Mouse (Mus musculus) CD4-positive, CD25-positive, alpha-beta regulatory T cell, adult 4 months (primary cell): Measurements from ENCODE around the gene Fn1. TPM values are rescaled to one million over a fixed set of nuclear protein-coding genes. Genes with fewer than 3 reads are reported as not detected.

Experiments
- ATAC-seq: one replicate; pipeline ENCODE4 v1.8.0; 2017
- polyA plus RNA-seq, 2 experiments: library from polyadenylated mRNA; unstranded; fragments of 100-300 nt; shearing (Covaris generic); gene quantifications; one replicate each; pipeline ENCODE4 v1.2.1; 2017

Fn1 gene
- polyA plus RNA-seq, 2 experiments from 2014 or later: 0.22 to 0.37 TPM

GRCm38 (mm10) chr1:71648166-71648565 lies 4.8 kb downstream of the Fn1 start:
- no peak for ATAC-seq

- no peak for ATAC-seq
Measured at GRCm38 (mm10) chr1:71646774-71647173, 6.2 kb downstream of the Fn1 start.

- ATAC-seq: no peak
Measured at GRCm38 (mm10) chr1:71645999-71646398, 7.0 kb downstream of the Fn1 start.

- ATAC-seq: no peak
Measured at GRCm38 (mm10) chr1:71645466-71645865, 7.5 kb downstream of the Fn1 start.

GRCm38 (mm10) chr1:71642794-71643193 lies 10.2 kb downstream of the Fn1 start:
- no peak for ATAC-seq

- ATAC-seq: no peak
Measured at GRCm38 (mm10) chr1:71641206-71641605, 11.8 kb downstream of the Fn1 start.

- ATAC-seq: no peak
Measured at GRCm38 (mm10) chr1:71640157-71640556, 12.8 kb downstream of the Fn1 start.

GRCm38 (mm10) chr1:71636665-71637064 lies 16.3 kb downstream of the Fn1 start:
- no peak for ATAC-seq

- no peak for ATAC-seq
Measured at GRCm38 (mm10) chr1:71636116-71636515, 16.9 kb downstream of the Fn1 start.

- ATAC-seq: no peak
Measured at GRCm38 (mm10) chr1:71635101-71636014, 17.6 kb downstream of the Fn1 start.

- ATAC-seq: no peak
Measured at GRCm38 (mm10) chr1:71634471-71634981, 18.5 kb downstream of the Fn1 start.

GRCm38 (mm10) chr1:71632387-71632786 lies 20.6 kb downstream of the Fn1 start:
- ATAC-seq: no peak

- ATAC-seq: no peak
Measured at GRCm38 (mm10) chr1:71631811-71632210, 21.2 kb downstream of the Fn1 start.

GRCm38 (mm10) chr1:71630243-71630642 lies 22.8 kb downstream of the Fn1 start:
- no peak for ATAC-seq

- ATAC-seq: no peak
Measured at GRCm38 (mm10) chr1:71623625-71624024, 29.4 kb downstream of the Fn1 start.

- ATAC-seq: no peak
Measured at GRCm38 (mm10) chr1:71621526-71621925, 31.5 kb downstream of the Fn1 start.

- ATAC-seq: no peak
Measured at GRCm38 (mm10) chr1:71614545-71615246, 38.3 kb downstream of the Fn1 start.

- no peak for ATAC-seq
Measured at GRCm38 (mm10) chr1:71612256-71612655, 40.7 kb downstream of the Fn1 start.

- ATAC-seq: no peak
Measured at GRCm38 (mm10) chr1:71609916-71610315, 43.1 kb downstream of the Fn1 start.

GRCm38 (mm10) chr1:71609057-71609775 lies 43.8 kb downstream of the Fn1 start:
- no peak for ATAC-seq

- no peak for ATAC-seq
Measured at GRCm38 (mm10) chr1:71606600-71607325, 46.2 kb downstream of the Fn1 start.

GRCm38 (mm10) chr1:71605751-71606150 lies 47.2 kb downstream of the Fn1 start:
- no peak for ATAC-seq
